Mouse (Mus musculus) neural tube, embryonic 15.5 days (tissue): ENCODE data around the gene Tyk2. TPM values are rescaled to one million over a fixed set of nuclear protein-coding genes. Genes with fewer than 3 reads are reported as not detected.
A peak's percentile ranks its signal among the peaks of the same experiment; 100 is the strongest.

Experiments used
- ATAC-seq: fragments of 200-750 bp; cut with Nextera tagmentation; 2 replicates; pipeline ENCODE4 v1.8.0; 2017; ENCODE audit warnings: mild to moderate bottlenecking, moderate TSS enrichment, moderate library complexity; ENCODE audit not compliant: low FRiP score
- H3K27ac ChIP-seq: fragments of 300-500 bp; sonication (generic); replicated peaks from 2 replicates; pipeline ENCODE4 v1.5.1; 2015; ENCODE audit warnings: mild to moderate bottlenecking, inconsistent platforms
- H3K27me3 ChIP-seq: fragments of 300-500 bp; sonication (generic); replicated peaks from 2 replicates; pipeline ENCODE4 v1.6.1; 2015; ENCODE audit warnings: inconsistent platforms
- H3K36me3 ChIP-seq: fragments of 300-500 bp; sonication (generic); 2 replicates; pipeline ENCODE4 v1.6.1; 2015; ENCODE audit warnings: inconsistent platforms
- H3K4me1 ChIP-seq: fragments of 300-500 bp; sonication (generic); 2 replicates; pipeline ENCODE4 v1.6.1; 2015; ENCODE audit warnings: inconsistent platforms
- H3K4me2 ChIP-seq: fragments of 300-500 bp; sonication (generic); 2 replicates; pipeline ENCODE4 v1.6.1; 2015; ENCODE audit warnings: inconsistent platforms, mild to moderate bottlenecking, moderate library complexity
- H3K4me3 ChIP-seq: fragments of 300-500 bp; sonication (generic); replicated peaks from 2 replicates; pipeline ENCODE4 v1.5.1; 2015; ENCODE audit warnings: mild to moderate bottlenecking, inconsistent platforms
- H3K9ac ChIP-seq: fragments of 300-500 bp; sonication (generic); replicated peaks from 2 replicates; pipeline ENCODE4 v1.6.1; 2015; ENCODE audit warnings: mild to moderate bottlenecking, inconsistent platforms
- H3K9me3 ChIP-seq: fragments of 300-500 bp; sonication (generic); replicated peaks from 2 replicates; pipeline ENCODE4 v1.6.1; 2016; ENCODE audit warnings: inconsistent platforms
- WGBS: fragments of 180-500 bp; shearing (Covaris S2); methylation state at CpG from one replicate; pipeline ENCODE4 v1.1.7; 2015; ENCODE audit warnings: mixed read lengths; 5-methylcytosine and 5-hydroxymethylcytosine counted together
- polyA plus RNA-seq: library from polyadenylated mRNA; unstranded; fragments of >200 nt; fragmentation: Nextera tagmentation; extraction: Ambion mirVana; gene quantifications from 2 replicates; pipeline ENCODE4 v1.2.1, GENCODE M21; 2015

The Tyk2 gene
- polyA plus RNA-seq, 1 experiment from 2014 or later, result 9.9 TPM

GRCm38 (mm10) chr9:21164072-21164471 lies 33.0 kb upstream of the Tyk2 start:
- WGBS, result 3% methylated on average over 26 of the region's 26 CpGs
- peaks cover 63% of the 10 kb centered on the region for H3K27me3 ChIP-seq
- H3K4me2 ChIP-seq, result peak overlapping the region; percentile 81
- H3K27ac ChIP-seq, result no peak overlapping the region
- H3K9me3 ChIP-seq, result no peaks in the 10 kb centered on the region
- ATAC-seq, result no peak
- no peaks in the 10 kb centered on the region for H3K36me3 ChIP-seq
- no peak overlapping the region for H3K9ac ChIP-seq
- H3K4me1 ChIP-seq, result peaks cover 57% of the 10 kb centered on the region
- peak overlapping the region; percentile 42 for H3K4me3 ChIP-seq

GRCm38 (mm10) chr9:21163086-21164050 lies 32.3 kb upstream of the Tyk2 start:
- Histone ChIP-seq H3K4me2 (peak overlapping the region; percentile 81), H3K4me3 (peak overlapping the region; percentile 42; the same call in 1 of the 2 replicates), H3K27ac (no peak overlapping the region), H3K27me3 (peaks cover 61% of the 10 kb centered on the region), H3K4me1 (peaks cover 53% of the 10 kb centered on the region), H3K36me3 (no peaks in the 10 kb centered on the region), H3K9ac (no peak overlapping the region), H3K9me3 (no peaks in the 10 kb centered on the region)
- no peak for ATAC-seq
- WGBS, result 39% methylated on average over 11 of the region's 11 CpGs

GRCm38 (mm10) chr9:21161209-21161909 lies 30.3 kb upstream of the Tyk2 start:
- Histone ChIP-seq H3K4me2 (peak overlapping the region; percentile 90), H3K4me1 (peaks cover 35% of the 10 kb centered on the region), H3K9me3 (no peaks in the 10 kb centered on the region), H3K4me3 (peak overlapping the region; percentile 54), H3K36me3 (no peaks in the 10 kb centered on the region), H3K9ac (peak overlapping the region; percentile 71), H3K27ac (0 out of 2 replicates have a peak overlapping the region, but pooled peaks have one; percentile 54), H3K27me3 (peaks cover 41% of the 10 kb centered on the region)
- peak; percentile 61 for ATAC-seq
- under 1% methylated on average over 52 of the region's 52 CpGs for WGBS

DNA sequence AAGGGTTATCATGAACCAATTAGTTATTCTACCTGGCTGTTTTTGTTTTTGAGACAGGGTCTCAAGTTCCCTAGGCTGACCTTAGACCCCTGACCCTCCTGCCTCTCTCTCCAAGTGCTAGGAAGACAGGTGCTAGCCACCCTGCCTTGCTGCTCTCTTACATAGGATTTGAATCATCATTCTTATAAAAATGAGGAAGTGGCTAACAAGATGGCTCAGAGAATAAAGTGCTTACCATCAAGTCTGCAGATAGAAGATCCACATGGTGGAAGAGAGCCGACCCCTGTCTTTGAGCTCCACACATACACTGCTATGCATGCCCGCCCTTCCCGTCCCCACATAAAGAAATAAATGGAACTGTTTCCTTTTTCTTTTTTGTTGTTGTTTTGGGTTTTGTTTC lies 23.7 kb upstream of the Tyk2 start:
- 84% methylated on average over 3 of the region's 3 CpGs for WGBS
- Histone ChIP-seq H3K36me3 (no peaks in the 10 kb centered on the region), H3K9ac (no peak overlapping the region), H3K4me1 (peaks cover 17% of the 10 kb centered on the region), H3K4me3 (no peak overlapping the region), H3K27ac (no peak overlapping the region), H3K27me3 (no peaks in the 10 kb centered on the region; the same call in 1 of the 2 replicates), H3K4me2 (no peak overlapping the region), H3K9me3 (no peaks in the 10 kb centered on the region)
- ATAC-seq, result no peak

DNA sequence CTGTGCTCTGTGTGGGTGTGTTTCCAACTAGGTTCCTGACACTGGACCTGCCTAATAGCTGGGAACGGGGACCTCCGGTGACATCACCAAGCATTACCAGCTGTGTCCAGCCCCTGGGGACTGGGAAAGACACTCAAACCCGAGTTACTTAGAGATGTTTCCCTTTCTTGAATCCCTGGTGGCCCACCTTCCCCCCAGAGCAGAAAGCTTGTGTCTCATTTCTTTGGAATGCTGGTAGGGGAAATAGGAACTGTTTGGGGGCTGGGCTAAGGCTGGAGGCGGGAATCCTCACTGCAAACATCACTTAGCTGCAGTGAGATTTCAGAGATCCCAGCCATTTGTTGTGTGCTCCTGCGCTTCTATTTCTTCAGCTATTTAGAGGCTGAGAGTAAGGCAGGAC lies 22.8 kb upstream of the Tyk2 start:
- H3K36me3 ChIP-seq, result no peaks in the 10 kb centered on the region
- no peaks in the 10 kb centered on the region for H3K9me3 ChIP-seq
- H3K4me3 ChIP-seq, result peak overlapping the region; percentile 21; the same call in 1 of the 2 replicates
- peaks cover 23% of the 10 kb centered on the region for H3K4me1 ChIP-seq
- ATAC-seq, result no peak
- 14% methylated on average over 5 of the region's 5 CpGs for WGBS
- H3K4me2 ChIP-seq, result peak overlapping the region; percentile 55
- no peaks in the 10 kb centered on the region; the same call in 1 of the 2 replicates for H3K27me3 ChIP-seq
- H3K9ac ChIP-seq, result no peak overlapping the region
- no peak overlapping the region for H3K27ac ChIP-seq

- 5% methylated on average over 12 of the region's 12 CpGs for WGBS
- no peaks in the 10 kb centered on the region; the same call in 1 of the 2 replicates for H3K27me3 ChIP-seq
- H3K27ac ChIP-seq, result no peak overlapping the region
- no peaks in the 10 kb centered on the region for H3K9me3 ChIP-seq
- H3K4me2 ChIP-seq, result peak overlapping the region; percentile 55
- H3K9ac ChIP-seq, result 0 out of 2 replicates have a peak overlapping the region, but pooled peaks have one; percentile 1
- H3K36me3 ChIP-seq, result no peaks in the 10 kb centered on the region
- ATAC-seq, result no peak
- H3K4me3 ChIP-seq, result peak overlapping the region; percentile 21
- H3K4me1 ChIP-seq, result peaks cover 28% of the 10 kb centered on the region
These were observed 22.3 kb upstream of the Tyk2 start for GRCm38 (mm10) chr9:21153331-21153730.

DNA sequence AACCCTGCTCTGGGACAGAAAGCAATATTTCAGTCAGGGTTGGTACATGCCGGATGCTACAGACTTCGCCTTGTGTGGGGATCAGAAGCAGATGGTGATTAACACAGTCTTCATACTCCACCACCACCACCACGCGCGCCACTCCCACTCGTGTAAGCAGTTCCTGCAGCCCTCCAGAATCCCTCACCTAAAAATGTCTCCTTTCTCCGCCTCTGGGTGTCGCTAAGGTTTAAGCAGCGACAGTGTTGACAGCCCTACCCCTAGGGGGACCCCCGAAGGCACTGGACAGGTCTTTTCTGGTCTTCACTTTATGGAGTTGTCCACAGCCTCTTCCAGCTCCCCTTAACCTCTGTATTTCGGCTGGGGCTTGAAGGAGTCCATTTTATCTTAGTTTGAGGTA lies 21.7 kb upstream of the Tyk2 start:
- H3K36me3 ChIP-seq, result no peaks in the 10 kb centered on the region
- peak overlapping the region; percentile 55 for H3K4me2 ChIP-seq
- no peaks in the 10 kb centered on the region for H3K9me3 ChIP-seq
- peak overlapping the region; percentile 1; the same call in 1 of the 2 replicates for H3K9ac ChIP-seq
- 3% methylated on average over 11 of the region's 11 CpGs for WGBS
- H3K4me1 ChIP-seq, result peaks cover 34% of the 10 kb centered on the region
- peak overlapping the region; percentile 21 for H3K4me3 ChIP-seq
- ATAC-seq, result no peak
- no peaks in the 10 kb centered on the region; the same call in 1 of the 2 replicates for H3K27me3 ChIP-seq
- H3K27ac ChIP-seq, result no peak overlapping the region

DNA sequence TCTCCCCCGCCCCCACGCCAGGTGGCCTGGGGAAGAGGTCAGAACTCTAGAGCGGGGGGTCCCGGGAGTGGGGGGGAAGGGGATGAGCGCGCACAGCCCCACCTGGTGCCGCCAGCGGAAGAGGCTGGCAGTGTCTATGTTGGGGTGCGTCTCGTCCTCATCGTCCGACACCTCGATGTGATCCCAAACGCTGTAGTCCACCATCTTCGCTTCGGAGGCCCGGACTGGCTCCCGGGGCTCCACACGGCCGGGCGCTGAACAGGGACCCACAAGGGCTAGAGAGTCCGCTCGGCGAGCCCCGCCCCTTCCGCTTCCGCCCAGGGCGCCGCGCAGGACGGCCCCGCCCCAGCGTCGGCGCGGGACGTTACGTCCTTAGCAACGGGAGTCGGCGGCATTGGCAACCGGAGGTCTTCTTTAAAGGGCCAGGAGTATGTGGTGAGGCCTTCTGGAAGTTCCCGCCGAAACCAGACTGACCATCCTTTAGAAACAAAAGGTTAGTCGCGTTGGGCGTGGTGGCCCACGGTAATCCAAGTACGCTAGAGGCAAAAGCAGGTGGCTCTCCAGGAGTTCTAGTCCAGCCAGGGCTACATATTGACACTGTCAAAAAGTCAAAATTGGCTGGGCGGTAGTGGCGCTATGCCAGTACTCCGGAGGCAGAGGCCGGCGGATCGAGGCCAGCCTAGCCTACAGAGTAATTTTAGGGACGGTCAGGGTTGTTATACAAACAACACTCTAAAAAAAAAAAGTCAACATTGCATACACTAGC lies 18.8 kb upstream of the Tyk2 start, which contains the start of gene Cdc37:
Cdc37 (minus strand) TSS at position 329 of the 766 bp plus-strand sequence.
- Histone ChIP-seq H3K27ac (peak within 1 kb of the TSS; percentile 82), H3K27me3 (no peaks in the 10 kb centered on the region; the same call in 1 of the 2 replicates), H3K9ac (peak within 1 kb of the TSS; percentile 77), H3K4me1 (peaks cover 51% of the 10 kb centered on the region), H3K4me2 (peak within 1 kb of the TSS; percentile 91), H3K36me3 (peaks cover 6% of the 10 kb centered on the region), H3K4me3 (peak within 1 kb of the TSS; percentile 88), H3K9me3 (no peaks in the 10 kb centered on the region)
- 4% methylated on average over 55 of the region's 56 CpGs for WGBS
- peak; percentile 96 for ATAC-seq

DNA sequence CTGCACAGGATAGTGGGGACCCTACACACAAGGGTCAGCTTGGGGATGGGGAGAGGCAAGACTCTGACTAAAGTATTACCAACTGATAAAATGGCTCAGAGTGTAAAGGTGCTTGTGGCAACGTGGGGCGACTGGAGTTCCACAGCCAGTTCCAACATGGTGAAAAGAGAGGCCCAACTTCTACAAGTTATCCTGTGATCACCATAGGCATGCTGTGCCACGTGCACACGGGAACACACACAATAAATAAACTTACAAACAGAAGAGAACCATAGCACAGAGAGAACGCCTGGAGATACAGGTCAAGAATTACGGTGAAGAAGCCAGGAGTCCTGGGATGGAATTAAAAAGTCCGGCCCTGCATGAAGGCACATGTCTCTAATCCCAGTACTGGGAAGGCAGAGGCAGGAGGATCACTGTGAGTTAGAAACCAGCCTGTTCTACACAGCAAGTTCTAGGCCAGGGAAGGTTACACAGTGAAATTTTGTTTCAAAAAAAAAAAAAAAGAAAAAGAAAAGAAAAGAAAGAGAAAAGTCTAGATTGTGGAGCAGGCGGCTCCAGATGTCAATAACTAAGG lies 18.1 kb upstream of the Tyk2 start:
- peak overlapping the region; percentile 77 for H3K9ac ChIP-seq
- H3K36me3 ChIP-seq, result peaks cover 13% of the 10 kb centered on the region
- no peak for ATAC-seq

GRCm38 (mm10) chr9:21148427-21148826 lies 17.4 kb upstream of the Tyk2 start:
- H3K27ac ChIP-seq, result no peak overlapping the region
- H3K4me3 ChIP-seq, result peak overlapping the region; percentile 88
- no peak for ATAC-seq
- H3K4me2 ChIP-seq, result peak overlapping the region; percentile 91
- peaks cover 47% of the 10 kb centered on the region for H3K4me1 ChIP-seq
- peak overlapping the region; percentile 77; the same call in 1 of the 2 replicates for H3K9ac ChIP-seq
- no peaks in the 10 kb centered on the region for H3K27me3 ChIP-seq
- peaks cover 20% of the 10 kb centered on the region for H3K36me3 ChIP-seq
- H3K9me3 ChIP-seq, result no peaks in the 10 kb centered on the region

More for the DNA sequence above, 18.1 kb upstream of the Tyk2 start:
- Histone ChIP-seq H3K27me3 (no peaks in the 10 kb centered on the region; the same call in 1 of the 2 replicates), H3K9me3 (no peaks in the 10 kb centered on the region), H3K4me1 (peaks cover 51% of the 10 kb centered on the region), H3K4me3 (peak overlapping the region; percentile 88), H3K27ac (peak overlapping the region; percentile 82), H3K4me2 (peak overlapping the region; percentile 91)
- WGBS, result 10% methylated on average over 8 of the region's 8 CpGs
